Mouse (Mus musculus): Measurements from ENCODE around the gene Ap3b1. TPM values are rescaled to one million over a fixed set of nuclear protein-coding genes. Genes with fewer than 3 reads are reported as not detected.

Gene Ap3b1
- total and polyA plus RNA-seq, 3 experiments, result 46.0 to 113 (median 60.7) TPM

GRCm38 (mm10) chr13:94573833-94574232 is 215.1 kb downstream of the Ap3b1 start:
- H3K36me3 ChIP-seq (replicated peaks in 1 of 2; ENCODE audit: control insufficient read depth in 1 of 2, insufficient read depth in 1 of 2, low read length in 1 of 2), result peaks cover 0 to 23% of the 10 kb centered on the region in 2 experiments
- in situ Hi-C loops (cut with MboI; ENCODE audit: low pct_ligation_motif_present, low pct_unique_long_range_greater_than_20kb, low sequenced_read_pairs), result no loop called here

DNA sequence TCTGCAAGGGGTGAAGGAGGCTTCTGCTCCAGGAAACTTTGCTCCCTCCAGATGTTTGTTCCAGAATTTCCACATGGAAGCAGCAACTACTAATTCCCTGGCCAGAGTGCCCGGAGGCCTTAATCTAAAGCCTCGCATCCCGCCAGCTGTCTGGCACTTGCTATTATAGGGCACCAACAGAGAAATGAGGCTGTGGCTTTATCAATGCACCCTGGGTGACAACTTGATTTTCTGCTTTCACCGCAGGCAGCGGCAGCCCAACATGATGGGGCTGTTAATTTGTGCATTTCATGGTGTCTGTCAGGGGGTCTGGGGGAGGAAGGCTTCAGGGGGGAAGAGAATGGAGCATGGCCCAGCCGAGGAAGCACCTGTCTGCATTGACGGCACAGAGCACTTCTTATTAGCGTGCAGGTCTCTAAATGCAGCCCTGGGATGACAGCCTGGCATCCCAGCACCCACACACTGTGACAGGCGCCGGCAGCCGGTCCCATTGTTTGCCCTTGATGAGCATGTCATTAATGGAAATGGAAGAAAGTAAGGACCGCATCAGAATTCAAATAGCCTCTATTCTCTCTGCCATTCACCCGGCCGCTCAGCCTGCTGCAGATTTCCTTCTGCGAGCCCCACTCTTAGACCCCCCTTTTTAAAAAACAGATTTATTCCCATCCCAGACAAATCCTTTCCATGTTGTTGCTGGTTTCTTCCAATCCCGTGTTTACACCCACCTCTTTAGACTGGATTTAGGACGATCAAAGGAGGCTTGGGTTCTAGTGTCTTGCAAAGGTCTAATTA is 217.0 kb downstream of the Ap3b1 start:
- H3K79me2 ChIP-seq (replicated peaks; ENCODE audit: control insufficient read depth, extremely low read depth, insufficient read depth, poor library complexity, severe bottlenecking), result no peaks in the 10 kb centered on the region
- TF ChIP-seq MEF2A (IDR thresholded peaks at IDR 0.05; ENCODE audit: borderline replicate concordance, low read depth, low read length) (no peak), ZC3H11A (IDR thresholded peaks at IDR 0.05; ENCODE audit: low read depth, low read length) (no peak), ZKSCAN1 (IDR thresholded peaks at IDR 0.05; ENCODE audit: borderline replicate concordance, low read depth, low read length) (no peak), ZNF384 (IDR thresholded peaks at IDR 0.05; ENCODE audit: low read depth, low read length) (no peak), NELFE (IDR thresholded peaks at IDR 0.05; ENCODE audit: low read depth, low read length) (no peak), PAX5 (IDR thresholded peaks at IDR 0.05; ENCODE audit: low read length) (no peak), KAT2A (IDR thresholded peaks at IDR 0.05; ENCODE audit: insufficient replicate concordance, low read length) (no peak), JUN (IDR thresholded peaks at IDR 0.05; ENCODE audit: insufficient read depth, low read depth, low read length) (no peak), ELF1 (IDR thresholded peaks at IDR 0.05; ENCODE audit: low read depth, low read length) (no peak), CTCF (conservative IDR thresholded peaks at IDR 0.05 in 1 of 2, IDR thresholded peaks at IDR 0.05 in 1 of 2; ENCODE audit: low read depth in 2 of 2, low read length in 2 of 2) (no peak)
- H3K9ac ChIP-seq (ENCODE audit: insufficient read depth, low read depth), result no peak overlapping the region
- H3K4me1 ChIP-seq (ENCODE audit: control insufficient read depth in 1 of 2, insufficient read depth in 2 of 2), result peaks cover 0 to 6% of the 10 kb centered on the region in 2 experiments; a peak in 1 of 4 replicates
- in situ Hi-C loops (cut with MboI; ENCODE audit: low pct_ligation_motif_present, low pct_unique_long_range_greater_than_20kb, low sequenced_read_pairs), result no loop called here
- H3K27ac ChIP-seq (ENCODE audit: insufficient read depth, low read depth), result no peak overlapping the region
- no peaks in the 10 kb centered on the region for H3K27me3 ChIP-seq (replicated peaks)
- H3K9me3 ChIP-seq (replicated peaks; ENCODE audit: low read length), result no peaks in the 10 kb centered on the region
- peaks cover 0 to 13% of the 10 kb centered on the region in 2 experiments for H3K36me3 ChIP-seq (replicated peaks in 1 of 2; ENCODE audit: control insufficient read depth in 1 of 2, insufficient read depth in 1 of 2, low read length in 1 of 2)
- H3K4me2 ChIP-seq (ENCODE audit: insufficient read depth, low read depth, poor library complexity, severe bottlenecking), result no peak overlapping the region
- no peak for DNase-seq (ENCODE audit: extremely low read depth)
- H3K4me3 ChIP-seq (replicated peaks in 1 of 3; ENCODE audit: low read depth in 2 of 3, low read length in 2 of 3, poor library complexity in 1 of 3), result no peak overlapping the region
- dilution Hi-C loops (cut with MboI; ENCODE audit: extremely low pct_ligation_motif_present, extremely low pct_unique_long_range_greater_than_20kb, low sequenced_read_pairs), result no loop called here

More at GRCm38 (mm10) chr13:94573833-94574232, 215.1 kb downstream of the Ap3b1 start:
- Histone ChIP-seq H3K27ac (ENCODE audit: insufficient read depth, low read depth) (no peak overlapping the region), H3K27me3 (replicated peaks) (no peaks in the 10 kb centered on the region), H3K79me2 (replicated peaks; ENCODE audit: control insufficient read depth, extremely low read depth, insufficient read depth, poor library complexity, severe bottlenecking) (no peaks in the 10 kb centered on the region), H3K4me3 (replicated peaks in 1 of 3; ENCODE audit: low read depth in 2 of 3, low read length in 2 of 3, poor library complexity in 1 of 3) (no peak overlapping the region), H3K4me1 (ENCODE audit: control insufficient read depth in 1 of 2, insufficient read depth in 2 of 2) (peaks cover 0 to 6% of the 10 kb centered on the region in 2 experiments; a peak in 1 of 4 replicates), H3K4me2 (ENCODE audit: insufficient read depth, low read depth, poor library complexity, severe bottlenecking) (no peak overlapping the region), H3K9me3 (replicated peaks; ENCODE audit: low read length) (no peaks in the 10 kb centered on the region), H3K9ac (ENCODE audit: insufficient read depth, low read depth) (no peak overlapping the region)
- dilution Hi-C loops (cut with MboI; ENCODE audit: extremely low pct_ligation_motif_present, extremely low pct_unique_long_range_greater_than_20kb, low sequenced_read_pairs), result no loop called here
- DNase-seq (ENCODE audit: extremely low read depth), result no peak
- TF ChIP-seq NELFE (IDR thresholded peaks at IDR 0.05; ENCODE audit: low read depth, low read length) (no peak), ELF1 (IDR thresholded peaks at IDR 0.05; ENCODE audit: low read depth, low read length) (no peak), ETS1 (conservative IDR thresholded peaks at IDR 0.05; ENCODE audit: low read depth, low read length) (no peak), HCFC1 (IDR thresholded peaks at IDR 0.05; ENCODE audit: low read depth, low read length) (no peak), EP300 (IDR thresholded peaks at IDR 0.05; ENCODE audit: low read length) (no peak), RCOR1 (conservative IDR thresholded peaks at IDR 0.05; ENCODE audit: low read depth, low read length) (no peak), MEF2A (IDR thresholded peaks at IDR 0.05; ENCODE audit: borderline replicate concordance, low read depth, low read length) (no peak), CTCF (conservative IDR thresholded peaks at IDR 0.05 in 1 of 2, IDR thresholded peaks at IDR 0.05 in 1 of 2; ENCODE audit: low read depth in 2 of 2, low read length in 2 of 2) (no peak), MYC (IDR thresholded peaks at IDR 0.05; ENCODE audit: low read depth, low read length) (no peak), BHLHE40 (IDR thresholded peaks at IDR 0.05; ENCODE audit: low read depth, low read length) (no peak), JUND (conservative IDR thresholded peaks at IDR 0.05; ENCODE audit: low read depth, low read length) (no peak), ZNF384 (IDR thresholded peaks at IDR 0.05; ENCODE audit: low read depth, low read length) (no peak), MAZ (IDR thresholded peaks at IDR 0.05; ENCODE audit: low read depth, low read length) (no peak), CHD2 (IDR thresholded peaks at IDR 0.05; ENCODE audit: low read length) (no peak), GABPA (IDR thresholded peaks at IDR 0.05; ENCODE audit: insufficient replicate concordance, low read depth, low read length) (no peak)
